Mouse (Mus musculus): ENCODE measurements around the gene Brd3.

DNA sequence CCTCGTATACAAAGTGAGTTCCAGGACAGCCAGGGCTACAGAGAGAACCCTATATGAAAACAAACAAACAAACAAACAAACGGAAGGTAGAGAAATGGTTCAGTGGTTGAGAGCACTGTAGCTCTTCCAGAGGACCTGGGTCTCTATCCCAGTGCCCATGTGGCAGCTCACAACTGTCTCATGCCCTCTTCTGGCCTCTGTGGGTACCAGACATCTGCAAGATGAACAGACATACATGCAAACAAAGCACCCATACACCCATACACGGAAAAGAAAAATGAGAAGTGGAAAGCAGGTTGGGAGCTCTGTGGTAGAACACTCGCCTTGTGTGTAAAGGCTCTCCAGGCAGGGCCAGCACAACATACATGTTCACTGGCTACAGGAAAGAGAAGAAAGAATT is 27.1 kb downstream of the Brd3 start:
- no peak for TF ChIP-seq POLR2A (IDR thresholded peaks at IDR 0.05; ENCODE audit: low read depth, low read length)
- TF ChIP-seq CTCF (conservative IDR thresholded peaks at IDR 0.05; ENCODE audit: insufficient read depth, insufficient read length, low read depth, low read length): peak; percentile 24; the same call in 1 of the 2 replicates
